Mouse (Mus musculus): ENCODE measurements at regions not wholly inside any gene's neighbourhood (a gene's known extent, or its start where the extent isn't known, plus 50 kb on each side); places are given as distances from the start of the nearest gene placed in this dataset.

- H3K4me1 ChIP-seq (ENCODE audit: control insufficient read depth in 1 of 2, insufficient read depth in 2 of 2, low read length in 2 of 2), result no peaks in the 10 kb centered on the region
- H3K4me3 ChIP-seq (ENCODE audit: control insufficient read depth in 1 of 2, insufficient read depth in 1 of 2, low read depth in 2 of 2, low read length in 2 of 2), result no peak overlapping the region
- TF ChIP-seq CHD2 (IDR thresholded peaks at IDR 0.05; ENCODE audit: low read length) (no peak), NELFE (IDR thresholded peaks at IDR 0.05; ENCODE audit: low read depth, low read length) (no peak), MXI1 (IDR thresholded peaks at IDR 0.05; ENCODE audit: low read depth, low read length) (no peak), MAX (IDR thresholded peaks at IDR 0.05; ENCODE audit: low read length) (no peak), ZC3H11A (IDR thresholded peaks at IDR 0.05; ENCODE audit: low read depth, low read length) (no peak), POLR2AphosphoS5 (IDR thresholded peaks at IDR 0.05; ENCODE audit: borderline replicate concordance, low read depth, low read length) (no peak), NRF1 (IDR thresholded peaks at IDR 0.05; ENCODE audit: insufficient read depth, low read depth, low read length, poor library complexity, severe bottlenecking) (no peak), JUND (IDR thresholded peaks at IDR 0.05; ENCODE audit: low read depth, low read length) (no peak), ZKSCAN1 (IDR thresholded peaks at IDR 0.05; ENCODE audit: low read depth, low read length) (no peak)
- no peaks in the 10 kb centered on the region for H3K36me3 ChIP-seq (ENCODE audit: control insufficient read depth in 1 of 2, insufficient read depth in 2 of 2, low read length in 2 of 2)
- H3K27me3 ChIP-seq (ENCODE audit: control insufficient read depth in 1 of 2, insufficient read depth in 2 of 2, low read length in 2 of 2), result no peaks in the 10 kb centered on the region
- H3K79me2 ChIP-seq (ENCODE audit: control insufficient read depth, insufficient read depth, low read length, poor library complexity), result no peaks in the 10 kb centered on the region
- no peak overlapping the region for H3K27ac ChIP-seq (ENCODE audit: control insufficient read depth, low read depth, low read length)
- H3K9me3 ChIP-seq (replicated peaks; ENCODE audit: insufficient read depth, low read length), result no peaks in the 10 kb centered on the region
- H3K9ac ChIP-seq (ENCODE audit: control insufficient read depth, low read depth, low read length, poor library complexity, severe bottlenecking), result no peak overlapping the region
- DNase-seq (ENCODE audit: low read depth, low spot score), result no peak
These were observed 365.6 kb downstream of the Fam198b start for GRCm38 (mm10) chr3:80249974-80250373.

- Histone ChIP-seq H3K36me3 (ENCODE audit: control insufficient read depth in 1 of 2, insufficient read depth in 2 of 2, low read length in 2 of 2) (no peaks in the 10 kb centered on the region), H3K4me1 (ENCODE audit: control insufficient read depth in 1 of 2, insufficient read depth in 2 of 2, low read length in 2 of 2) (no peaks in the 10 kb centered on the region), H3K9ac (ENCODE audit: control insufficient read depth, low read depth, low read length, poor library complexity, severe bottlenecking) (no peak overlapping the region), H3K4me3 (ENCODE audit: control insufficient read depth in 1 of 2, insufficient read depth in 1 of 2, low read depth in 2 of 2, low read length in 2 of 2) (no peak overlapping the region), H3K9me3 (replicated peaks; ENCODE audit: insufficient read depth, low read length) (no peaks in the 10 kb centered on the region), H3K27ac (ENCODE audit: control insufficient read depth, low read depth, low read length) (no peak overlapping the region), H3K27me3 (ENCODE audit: control insufficient read depth in 1 of 2, insufficient read depth in 2 of 2, low read length in 2 of 2) (no peaks in the 10 kb centered on the region), H3K79me2 (ENCODE audit: control insufficient read depth, insufficient read depth, low read length, poor library complexity) (no peaks in the 10 kb centered on the region)
- TF ChIP-seq SIN3A (IDR thresholded peaks at IDR 0.05; ENCODE audit: low read length), result no peak
- no peak for TF ChIP-seq MYC (IDR thresholded peaks at IDR 0.05; ENCODE audit: low read depth, low read length)
- TF ChIP-seq NELFE (IDR thresholded peaks at IDR 0.05; ENCODE audit: low read depth, low read length), result no peak
- no peak for TF ChIP-seq TCF12 (IDR thresholded peaks at IDR 0.05; ENCODE audit: low read depth, low read length)
- no peak for TF ChIP-seq ZMIZ1 (IDR thresholded peaks at IDR 0.05; ENCODE audit: low read depth, low read length)
- TF ChIP-seq RCOR1 (IDR thresholded peaks at IDR 0.05; ENCODE audit: low read depth, low read length), result no peak
- no peak for TF ChIP-seq ZC3H11A (IDR thresholded peaks at IDR 0.05; ENCODE audit: low read depth, low read length)
- TF ChIP-seq MXI1 (IDR thresholded peaks at IDR 0.05; ENCODE audit: low read depth, low read length), result no peak
- no peak for DNase-seq (ENCODE audit: low read depth, low spot score)
These were observed 371.0 kb downstream of the Fam198b start for GRCm38 (mm10) chr3:80255304-80255703.

GRCm38 (mm10) chr3:80256383-80256782, 372.1 kb downstream of the Fam198b start:
- no peak for DNase-seq (ENCODE audit: low read depth, low spot score)
- Histone ChIP-seq H3K9ac (ENCODE audit: control insufficient read depth, low read depth, low read length, poor library complexity, severe bottlenecking) (no peak overlapping the region), H3K27me3 (ENCODE audit: control insufficient read depth in 1 of 2, insufficient read depth in 2 of 2, low read length in 2 of 2) (no peaks in the 10 kb centered on the region), H3K9me3 (replicated peaks; ENCODE audit: insufficient read depth, low read length) (no peaks in the 10 kb centered on the region), H3K4me1 (ENCODE audit: control insufficient read depth in 1 of 2, insufficient read depth in 2 of 2, low read length in 2 of 2) (no peaks in the 10 kb centered on the region), H3K36me3 (ENCODE audit: control insufficient read depth in 1 of 2, insufficient read depth in 2 of 2, low read length in 2 of 2) (no peaks in the 10 kb centered on the region), H3K4me3 (ENCODE audit: control insufficient read depth in 1 of 2, insufficient read depth in 1 of 2, low read depth in 2 of 2, low read length in 2 of 2) (no peak overlapping the region), H3K27ac (ENCODE audit: control insufficient read depth, low read depth, low read length) (no peak overlapping the region), H3K79me2 (ENCODE audit: control insufficient read depth, insufficient read depth, low read length, poor library complexity) (no peaks in the 10 kb centered on the region)
- TF ChIP-seq TCF12 (IDR thresholded peaks at IDR 0.05; ENCODE audit: low read depth, low read length), result no peak
- TF ChIP-seq MXI1 (IDR thresholded peaks at IDR 0.05; ENCODE audit: low read depth, low read length), result no peak
- TF ChIP-seq EP300 (IDR thresholded peaks at IDR 0.05; ENCODE audit: low read depth in 1 of 2, low read length in 2 of 2), result no peak
- TF ChIP-seq MYC (IDR thresholded peaks at IDR 0.05; ENCODE audit: low read depth, low read length), result no peak
- no peak for TF ChIP-seq CHD2 (IDR thresholded peaks at IDR 0.05; ENCODE audit: low read length)

All from MEL (cell line).